Comparison of ENCODE assay signal across 12 mouse cellular contexts in the genomic region with DNA sequence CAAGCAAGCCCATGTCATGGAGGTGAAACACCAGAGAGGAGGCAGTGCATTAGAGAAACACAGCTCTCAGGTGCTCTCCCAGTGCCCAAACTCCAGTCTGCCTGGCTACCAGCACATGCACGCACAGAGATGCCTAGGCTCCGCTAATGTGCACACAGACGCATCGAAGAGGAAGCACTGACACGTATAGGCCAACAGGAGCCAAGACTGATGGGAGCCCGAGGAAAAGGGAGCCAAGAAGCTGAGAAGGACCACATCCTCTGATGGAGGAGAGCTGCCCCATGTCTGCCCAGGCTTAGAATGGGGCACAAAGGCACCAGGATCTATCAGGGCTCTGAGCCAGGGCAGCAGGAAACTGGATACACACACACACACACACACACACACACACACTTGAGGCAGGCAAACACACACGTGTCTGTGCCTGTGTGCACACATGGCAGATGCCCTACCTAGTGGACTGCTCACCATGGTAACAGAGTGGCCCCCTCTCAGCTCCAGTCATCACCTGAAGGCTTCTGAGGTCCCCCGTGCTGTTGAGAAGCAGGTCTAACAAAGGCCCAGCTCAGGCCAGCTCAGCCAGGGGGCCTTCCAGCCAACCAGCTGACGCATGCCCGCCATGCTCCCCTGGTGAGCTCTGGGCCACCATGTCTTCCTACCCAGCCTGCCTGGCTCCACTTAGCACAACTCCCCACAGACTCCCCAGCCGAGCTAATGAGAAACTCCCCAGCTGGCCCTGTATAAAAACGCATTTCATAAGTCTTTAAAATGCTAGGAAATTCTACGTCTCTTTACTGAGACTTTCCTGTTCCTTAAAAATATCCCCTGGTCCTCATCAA.
A peak's percentile ranks its signal among the peaks of the same experiment; 100 is the strongest.
DNase-seq lines count a peak whose midpoint lies in the region; ATAC-seq and TF ChIP-seq lines count a peak whose summit lies in the region.
"Had no signal": no experiment of that assay in that cellular context is flagged by ENCODE, and none has a peak within 500 bp of the region (broad histone marks: within the 10 kb centered on the region; RNA-seq: fewer than 3 reads in every experiment).

No protein-coding gene starts in this region.

- 68% methylated on average over 13 of the region's 13 CpGs for WGBS in heart, embryonic 13.5 days
- WGBS in heart, embryonic 11.5 days (ENCODE audit: insufficient replicate concordance): 71% methylated on average over 13 of the region's 13 CpGs
- 60% methylated on average over 13 of the region's 13 CpGs for WGBS in forebrain, embryonic 11.5 days
- 34% methylated on average over 13 of the region's 13 CpGs for WGBS in hindbrain, postnatal 0 days
- WGBS in midbrain, postnatal 0 days: 48% methylated on average over 13 of the region's 13 CpGs
- WGBS in heart, adult 2 months: 78% methylated on average over 13 of the region's 13 CpGs

- no peaks in the 10 kb centered on the region for H3K79me2 ChIP-seq in heart, adult 2 months (replicated peaks; ENCODE audit: control insufficient read depth, insufficient read depth, low read length)

- peak; percentile 55 for DNase-seq in forebrain, embryonic 11.5 days (ENCODE audit: low spot score)
- peak; percentile 28 for DNase-seq in hindbrain, postnatal 0 days (ENCODE audit: low spot score)
- DNase-seq in midbrain, postnatal 0 days (ENCODE audit: low spot score): no peak
- no peak for DNase-seq in gastrocnemius, postnatal 4 days (ENCODE audit: low spot score in 2 of 2)
- DNase-seq in adrenal gland, postnatal 10 days: no peak
- no peak for DNase-seq in heart, adult 2 months
- DNase-seq: cerebellum, postnatal 36 days; kidney, adult 18-20 months; layer of hippocampus, adult 9-11 months; liver, embryonic 13.5 days had no signal

- no peak overlapping the region for H3K9ac ChIP-seq in heart, embryonic 13.5 days
- H3K9ac ChIP-seq in heart, embryonic 11.5 days (ENCODE audit: low read depth, low read length): no peak overlapping the region
- H3K9ac ChIP-seq in forebrain, embryonic 11.5 days (ENCODE audit: low read length): no peak overlapping the region
- H3K9ac ChIP-seq in hindbrain, postnatal 0 days (replicated peaks; ENCODE audit: low read length): no peak overlapping the region
- H3K9ac ChIP-seq in midbrain, postnatal 0 days (replicated peaks; ENCODE audit: low read length, poor library complexity, severe bottlenecking): no peak overlapping the region
- H3K9ac ChIP-seq in heart, adult 2 months (ENCODE audit: low read depth, low read length): no peak overlapping the region
- H3K9ac ChIP-seq: liver, embryonic 13.5 days had no signal

- no peak for TF ChIP-seq CTCF in hindbrain, postnatal 0 days (IDR thresholded peaks at IDR 0.05; ENCODE audit: low read depth)
- no peak; the same call in 1 of the 2 replicates for TF ChIP-seq CTCF in midbrain, postnatal 0 days (IDR thresholded peaks at IDR 0.05)
- TF ChIP-seq CTCF in heart, adult 2 months (IDR thresholded peaks at IDR 0.05): no peak

- no peak overlapping the region for H3K4me3 ChIP-seq in heart, embryonic 13.5 days
- no peak overlapping the region for H3K4me3 ChIP-seq in heart, embryonic 11.5 days (ENCODE audit: low read depth, low read length)
- no peak overlapping the region for H3K4me3 ChIP-seq in forebrain, embryonic 11.5 days (ENCODE audit: low read depth, low read length)
- H3K4me3 ChIP-seq in hindbrain, postnatal 0 days (ENCODE audit: low read length): no peak overlapping the region
- no peak overlapping the region for H3K4me3 ChIP-seq in midbrain, postnatal 0 days (ENCODE audit: low read depth, low read length)
- no peak overlapping the region for H3K4me3 ChIP-seq in heart, adult 2 months
- H3K4me3 ChIP-seq: liver, embryonic 13.5 days had no signal

- no peaks in the 10 kb centered on the region for H3K27me3 ChIP-seq in heart, embryonic 13.5 days (replicated peaks)
- no peaks in the 10 kb centered on the region for H3K27me3 ChIP-seq in heart, embryonic 11.5 days (ENCODE audit: control insufficient read depth, insufficient read depth, low read length)
- H3K27me3 ChIP-seq in forebrain, embryonic 11.5 days (ENCODE audit: control insufficient read depth, insufficient read depth, low read length): no peaks in the 10 kb centered on the region
- H3K27me3 ChIP-seq in hindbrain, postnatal 0 days (ENCODE audit: insufficient read depth, low read length): no peaks in the 10 kb centered on the region
- no peaks in the 10 kb centered on the region for H3K27me3 ChIP-seq in midbrain, postnatal 0 days (ENCODE audit: insufficient read depth, low read length)
- H3K27me3 ChIP-seq in heart, adult 2 months (ENCODE audit: control insufficient read depth, insufficient read depth, low read length): no peaks in the 10 kb centered on the region
- H3K27me3 ChIP-seq: liver, embryonic 13.5 days had no signal

- no peaks in the 10 kb centered on the region for H3K9me3 ChIP-seq in heart, embryonic 13.5 days
- H3K9me3 ChIP-seq in heart, embryonic 11.5 days (replicated peaks; ENCODE audit: control insufficient read depth, low read length): no peaks in the 10 kb centered on the region
- H3K9me3 ChIP-seq in forebrain, embryonic 11.5 days (ENCODE audit: control insufficient read depth, low read length): no peaks in the 10 kb centered on the region
- no peaks in the 10 kb centered on the region for H3K9me3 ChIP-seq in hindbrain, postnatal 0 days (ENCODE audit: low read length)
- H3K9me3 ChIP-seq in midbrain, postnatal 0 days (ENCODE audit: low read length): no peaks in the 10 kb centered on the region
- H3K9me3 ChIP-seq: liver, embryonic 13.5 days had no signal

- TF ChIP-seq EP300 in heart, adult 2 months (IDR thresholded peaks at IDR 0.05; ENCODE audit: insufficient read depth, low read depth, low read length): no peak

- peaks cover 48% of the 10 kb centered on the region for H3K4me1 ChIP-seq in heart, embryonic 13.5 days
- peaks cover 27% of the 10 kb centered on the region for H3K4me1 ChIP-seq in heart, embryonic 11.5 days (ENCODE audit: control insufficient read depth, insufficient read depth, low read length)
- H3K4me1 ChIP-seq in forebrain, embryonic 11.5 days (replicated peaks; ENCODE audit: control insufficient read depth, insufficient read depth, low read length): peaks cover 22% of the 10 kb centered on the region
- peaks cover 36% of the 10 kb centered on the region for H3K4me1 ChIP-seq in hindbrain, postnatal 0 days (ENCODE audit: insufficient read depth, low read length)
- peaks cover 14% of the 10 kb centered on the region; the same call in 1 of the 2 replicates for H3K4me1 ChIP-seq in midbrain, postnatal 0 days (ENCODE audit: insufficient read depth, low read length)
- peaks cover 12% of the 10 kb centered on the region for H3K4me1 ChIP-seq in heart, adult 2 months (ENCODE audit: control insufficient read depth, insufficient read depth, low read length)

- H3K4me2 ChIP-seq in heart, embryonic 13.5 days: no peak overlapping the region
- H3K4me2 ChIP-seq in heart, embryonic 11.5 days: no peak overlapping the region
- H3K4me2 ChIP-seq in forebrain, embryonic 11.5 days (ENCODE audit: low read depth, low read length, severe bottlenecking): no peak overlapping the region
- H3K4me2 ChIP-seq in hindbrain, postnatal 0 days (ENCODE audit: low read depth, low read length): no peak overlapping the region
- no peak overlapping the region for H3K4me2 ChIP-seq in midbrain, postnatal 0 days (ENCODE audit: low read depth, low read length, poor library complexity, severe bottlenecking)
- H3K4me2 ChIP-seq: liver, embryonic 13.5 days had no signal

- intact Hi-C loops in heart, adult 2 months (cut with DNase I): no loop called here

- ATAC-seq in heart, embryonic 13.5 days (ENCODE audit: extremely low read depth, insufficient number of reproducible peaks, low FRiP score, low TSS enrichment): no peak
- no peak for ATAC-seq in heart, embryonic 11.5 days (replicated peaks; ENCODE audit: insufficient number of reproducible peaks, low FRiP score, low TSS enrichment)
- no peak for ATAC-seq in forebrain, embryonic 11.5 days (replicated peaks; ENCODE audit: low FRiP score)
- peak; percentile 42; the same call in 1 of the 2 replicates for ATAC-seq in hindbrain, postnatal 0 days
- peak; percentile 47; the same call in 1 of the 2 replicates for ATAC-seq in midbrain, postnatal 0 days (ENCODE audit: low FRiP score)

- 0 out of 2 replicates have a peak overlapping the region, but pooled peaks have one; percentile 2 for H3K27ac ChIP-seq in heart, embryonic 13.5 days (replicated peaks)
- no peak overlapping the region for H3K27ac ChIP-seq in heart, embryonic 11.5 days (ENCODE audit: low read depth, low read length)
- no peak overlapping the region for H3K27ac ChIP-seq in forebrain, embryonic 11.5 days (ENCODE audit: low read depth, low read length)
- H3K27ac ChIP-seq in hindbrain, postnatal 0 days: 0 out of 2 replicates have a peak overlapping the region, but pooled peaks have one; percentile 29
- peak overlapping the region; percentile 18; the same call in 1 of the 2 replicates for H3K27ac ChIP-seq in midbrain, postnatal 0 days (ENCODE audit: low read depth, low read length)
- H3K27ac ChIP-seq in heart, adult 2 months: no peak overlapping the region
- H3K27ac ChIP-seq: liver, embryonic 13.5 days had no signal

- no peak for TF ChIP-seq POLR2A in heart, adult 2 months (IDR thresholded peaks at IDR 0.05; ENCODE audit: insufficient read depth, low read depth, low read length)

- H3K36me3 ChIP-seq in heart, embryonic 13.5 days: no peaks in the 10 kb centered on the region
- H3K36me3 ChIP-seq in heart, embryonic 11.5 days (ENCODE audit: control insufficient read depth, insufficient read depth, low read length): no peaks in the 10 kb centered on the region
- H3K36me3 ChIP-seq in forebrain, embryonic 11.5 days (ENCODE audit: control insufficient read depth, insufficient read depth, low read length): no peaks in the 10 kb centered on the region
- H3K36me3 ChIP-seq in hindbrain, postnatal 0 days (ENCODE audit: insufficient read depth, low read length): no peaks in the 10 kb centered on the region
- H3K36me3 ChIP-seq in midbrain, postnatal 0 days (ENCODE audit: insufficient read depth, low read length): no peaks in the 10 kb centered on the region
- H3K36me3 ChIP-seq in heart, adult 2 months (ENCODE audit: control insufficient read depth, insufficient read depth, low read length): no peaks in the 10 kb centered on the region
- H3K36me3 ChIP-seq: liver, embryonic 13.5 days had no signal

Comparison
In these comparisons a context has a peak if more than half of its experiments do, and no peak if none do; other contexts are left out.
1. H3K27ac ChIP-seq: peak in heart, embryonic 13.5 days (single experiment), hindbrain, postnatal 0 days (single experiment) and midbrain, postnatal 0 days (single experiment); none in heart, embryonic 11.5 days (single experiment), forebrain, embryonic 11.5 days (single experiment) and heart, adult 2 months (single experiment).
2. ATAC-seq: peak in hindbrain, postnatal 0 days (single experiment) and midbrain, postnatal 0 days (single experiment); none in heart, embryonic 13.5 days (single experiment), heart, embryonic 11.5 days (single experiment) and forebrain, embryonic 11.5 days (single experiment).
3. DNase-seq: peak in forebrain, embryonic 11.5 days (single experiment) and hindbrain, postnatal 0 days (single experiment); none in midbrain, postnatal 0 days (single experiment), gastrocnemius, postnatal 4 days (0 of 2), adrenal gland, postnatal 10 days (single experiment) and heart, adult 2 months (0 of 2).